Comparison of ENCODE assay signal across 12 mouse cellular contexts in genomic region chr4:88793936-88794675, GRCm38 (mm10). TPM values are rescaled to one million over a fixed set of nuclear protein-coding genes. Genes with fewer than 3 reads are reported as not detected.
DNase-seq lines count a peak whose midpoint lies in the region; ATAC-seq and TF ChIP-seq lines count a peak whose summit lies in the region.
"Not testable (repeated sequence)": the region's sequence is repeated elsewhere in the genome, so short reads cannot be mapped to it uniquely, and the experiment has no call there.
"Had no signal": no experiment of that assay in that cellular context is flagged by ENCODE, and none has a peak within 500 bp of the region (broad histone marks: within the 10 kb centered on the region; RNA-seq: fewer than 3 reads in every experiment).

Gene Gm13275 (plus strand): TSS chr4:88794487.

- H3K27me3 ChIP-seq in kidney, postnatal 0 days (ENCODE audit: insufficient read depth, low read length) = not testable (repeated sequence)

- ATAC-seq in kidney, postnatal 0 days (replicated peaks; ENCODE audit: low FRiP score, low read depth) = not testable (repeated sequence)

- not testable (repeated sequence) for H3K9ac ChIP-seq in kidney, postnatal 0 days (ENCODE audit: low read depth, low read length)

- H3K36me3 ChIP-seq in kidney, postnatal 0 days (ENCODE audit: insufficient read depth, low read length) = not testable (repeated sequence)

- peak; percentile 71 for DNase-seq in adrenal gland, adult 8-10 months
- peak; percentile 42 to 64 for DNase-seq in cerebellum, postnatal 4 days (ENCODE audit: low spot score in 2 of 2)
- DNase-seq in heart, adult 18-20 months = peak; percentile 71 to 94
- DNase-seq in kidney, postnatal 0 days (ENCODE audit: low spot score) = not testable (repeated sequence)
- peak; percentile 45 to 58 for DNase-seq in left cerebral cortex, adult 18-20 months (ENCODE audit: low spot score in 2 of 2)
- peak; percentile 38 for DNase-seq in lung, postnatal 25 days (ENCODE audit: low spot score)
- DNase-seq in spleen, adult 18-20 months = peak; percentile 66 to 79
- DNase-seq in urinary bladder, postnatal 10 days (ENCODE audit: low spot score) = peak; percentile 40

- not testable (repeated sequence) for H3K9me3 ChIP-seq in kidney, postnatal 0 days (replicated peaks; ENCODE audit: low read length)

- H3K4me1 ChIP-seq in kidney, postnatal 0 days (replicated peaks; ENCODE audit: insufficient read depth, low read length) = not testable (repeated sequence)

- not testable (repeated sequence) for H3K4me3 ChIP-seq in kidney, postnatal 0 days (replicated peaks; ENCODE audit: low read depth, low read length)

- not testable (repeated sequence) for H3K4me2 ChIP-seq in kidney, postnatal 0 days (ENCODE audit: low read length)

- not testable (repeated sequence) for H3K27ac ChIP-seq in kidney, postnatal 0 days

- peak; percentile 40; the same call in 1 of the 2 replicates for TF ChIP-seq CTCF in kidney, postnatal 0 days (IDR thresholded peaks at IDR 0.05; ENCODE audit: low read depth)

- WGBS in kidney, postnatal 0 days = 0% methylated on average over 10 of the region's 52 CpGs

RNA-seq across cellular contexts. Expression of gene Gm13275, which starts in this region (rescaled TPM):
- not detected for total RNA-seq in adrenal gland, adult 8-10 months (2022)
- total RNA-seq in heart, adult 18-20 months (2021) = not detected
- polyA plus RNA-seq in kidney, postnatal 0 days (2015; fragmentation: Nextera tagmentation; extraction: Ambion mirVana) = not detected in 2 replicates
- total RNA-seq in left cerebral cortex, adult 18-20 months (2021) = not detected
- total RNA-seq: monocyte, adult 5-6 weeks had no signal
- polyA plus RNA-seq: heart, embryonic 13.5 days; intestine, embryonic 16.5 days; liver, embryonic 16.5 days had no signal

Comparison
In these comparisons a context has a peak if more than half of its experiments do, and no peak if none do; other contexts are left out.
1. Peak in DNase-seq in adrenal gland, adult 8-10 months; RNA of the gene not detected or under 1 TPM.
2. Peak in DNase-seq in heart, adult 18-20 months; RNA of the gene not detected or under 1 TPM.
3. Peak in DNase-seq in left cerebral cortex, adult 18-20 months; RNA of the gene not detected or under 1 TPM.